Mouse (Mus musculus): Measurements from ENCODE around the gene Ssmem1. TPM values are rescaled to one million over a fixed set of nuclear protein-coding genes. Genes with fewer than 3 reads are reported as not detected.

Ssmem1 gene
- total and polyA plus RNA-seq, 3 experiments = 0.17 to 0.34 TPM; not detected in 1

- Histone ChIP-seq H3K27ac (ENCODE audit: insufficient read depth, low read depth) (no peak overlapping the region), H3K9me3 (replicated peaks; ENCODE audit: low read length) (no peaks in the 10 kb centered on the region), H3K27me3 (replicated peaks) (no peaks in the 10 kb centered on the region), H3K36me3 (replicated peaks in 1 of 2; ENCODE audit: control insufficient read depth in 1 of 2, insufficient read depth in 1 of 2, low read length in 1 of 2) (no peaks in the 10 kb centered on the region), H3K9ac (ENCODE audit: insufficient read depth, low read depth) (no peak overlapping the region), H3K4me1 (ENCODE audit: control insufficient read depth in 1 of 2, insufficient read depth in 2 of 2) (peaks cover 0 to 2% of the 10 kb centered on the region in 2 experiments; a peak in 2 of 4 replicates), H3K79me2 (replicated peaks; ENCODE audit: control insufficient read depth, extremely low read depth, insufficient read depth, poor library complexity, severe bottlenecking) (no peaks in the 10 kb centered on the region), H3K4me2 (ENCODE audit: insufficient read depth, low read depth, poor library complexity, severe bottlenecking) (no peak overlapping the region), H3K4me3 (replicated peaks in 1 of 3; ENCODE audit: low read depth in 2 of 3, low read length in 2 of 3, poor library complexity in 1 of 3) (no peak overlapping the region)
- in situ Hi-C loops (cut with MboI; ENCODE audit: low pct_ligation_motif_present, low pct_unique_long_range_greater_than_20kb, low sequenced_read_pairs) (no loop called here), dilution Hi-C loops (cut with MboI; ENCODE audit: extremely low pct_ligation_motif_present, extremely low pct_unique_long_range_greater_than_20kb, low sequenced_read_pairs) (no loop called here)
- no peak for TF ChIP-seq ZNF384 (IDR thresholded peaks at IDR 0.05; ENCODE audit: low read depth, low read length)
- no peak for TF ChIP-seq SIN3A (IDR thresholded peaks at IDR 0.05; ENCODE audit: low read length)
- TF ChIP-seq MAFK (IDR thresholded peaks at IDR 0.05; ENCODE audit: insufficient replicate concordance, low read length) = no peak
- no peak for TF ChIP-seq ELF1 (IDR thresholded peaks at IDR 0.05; ENCODE audit: low read depth, low read length)
- no peak for TF ChIP-seq JUND (conservative IDR thresholded peaks at IDR 0.05; ENCODE audit: low read depth, low read length)
- TF ChIP-seq ZMIZ1 (IDR thresholded peaks at IDR 0.05; ENCODE audit: low read depth, low read length) = no peak
- no peak for TF ChIP-seq E2F4 (IDR thresholded peaks at IDR 0.05; ENCODE audit: insufficient replicate concordance, low read depth, low read length)
- TF ChIP-seq USF2 (conservative IDR thresholded peaks at IDR 0.05; ENCODE audit: low read depth, low read length) = no peak
- no peak for TF ChIP-seq MAZ (IDR thresholded peaks at IDR 0.05; ENCODE audit: low read depth, low read length)
- TF ChIP-seq TBP (conservative IDR thresholded peaks at IDR 0.05; ENCODE audit: low read depth, low read length) = no peak
- TF ChIP-seq MEF2A (IDR thresholded peaks at IDR 0.05; ENCODE audit: borderline replicate concordance, low read depth, low read length) = no peak
- DNase-seq (ENCODE audit: extremely low read depth) = no peak
Observed at GRCm38 (mm10) chr6:30554092-30554491, 44.4 kb downstream of the Ssmem1 start.

- DNase-seq (ENCODE audit: extremely low read depth) = no peak
- H3K4me1 ChIP-seq (ENCODE audit: control insufficient read depth in 1 of 2, insufficient read depth in 2 of 2) = peaks cover 0 to 2% of the 10 kb centered on the region in 2 experiments; a peak in 2 of 4 replicates
- no peak overlapping the region for H3K4me2 ChIP-seq (ENCODE audit: insufficient read depth, low read depth, poor library complexity, severe bottlenecking)
- H3K9me3 ChIP-seq (replicated peaks; ENCODE audit: low read length) = no peaks in the 10 kb centered on the region
- no peak overlapping the region for H3K4me3 ChIP-seq (replicated peaks in 1 of 3; ENCODE audit: low read depth in 2 of 3, low read length in 2 of 3, poor library complexity in 1 of 3)
- dilution Hi-C loops (cut with MboI; ENCODE audit: extremely low pct_ligation_motif_present, extremely low pct_unique_long_range_greater_than_20kb, low sequenced_read_pairs) (no loop called here), in situ Hi-C loops (cut with MboI; ENCODE audit: low pct_ligation_motif_present, low pct_unique_long_range_greater_than_20kb, low sequenced_read_pairs) (no loop called here)
- H3K27ac ChIP-seq (ENCODE audit: insufficient read depth, low read depth) = no peak overlapping the region
- no peaks in the 10 kb centered on the region for H3K79me2 ChIP-seq (replicated peaks; ENCODE audit: control insufficient read depth, extremely low read depth, insufficient read depth, poor library complexity, severe bottlenecking)
- H3K36me3 ChIP-seq (replicated peaks in 1 of 2; ENCODE audit: control insufficient read depth in 1 of 2, insufficient read depth in 1 of 2, low read length in 1 of 2) = no peaks in the 10 kb centered on the region
- no peak overlapping the region for H3K9ac ChIP-seq (ENCODE audit: insufficient read depth, low read depth)
- no peaks in the 10 kb centered on the region for H3K27me3 ChIP-seq (replicated peaks)
- TF ChIP-seq GABPA (IDR thresholded peaks at IDR 0.05; ENCODE audit: insufficient replicate concordance, low read depth, low read length) (no peak), ZMIZ1 (IDR thresholded peaks at IDR 0.05; ENCODE audit: low read depth, low read length) (no peak), MAX (IDR thresholded peaks at IDR 0.05; ENCODE audit: low read length) (no peak), CHD2 (IDR thresholded peaks at IDR 0.05; ENCODE audit: low read length) (no peak), USF1 (IDR thresholded peaks at IDR 0.05; ENCODE audit: low read depth, low read length) (no peak), MAZ (IDR thresholded peaks at IDR 0.05; ENCODE audit: low read depth, low read length) (no peak)
Observed at GRCm38 (mm10) chr6:30554621-30555170, 45.0 kb downstream of the Ssmem1 start.

Measured in CH12.LX (cell line).